Mouse (Mus musculus) embryo, embryonic 11 days (tissue): ENCODE measurements at regions not wholly inside any gene's neighbourhood (a gene's known extent, or its start where the extent isn't known, plus 50 kb on each side); places are given as distances from the start of the nearest gene placed in this dataset.

Experiments used
- DNase-seq: peaks from one replicate; pipeline ENCODE4 v3.0.0-alpha.2; 2015

- DNase-seq, result no peak
Measured at GRCm38 (mm10) chr4:106121306-106121705, 194.7 kb upstream of the Usp24 start.

- no peak for DNase-seq
Measured at GRCm38 (mm10) chr4:106123038-106123654, 192.9 kb upstream of the Usp24 start.

GRCm38 (mm10) chr4:106127199-106127598 is 188.8 kb upstream of the Usp24 start:
- no peak for DNase-seq

- peak; percentile 74 for DNase-seq
Measured at GRCm38 (mm10) chr4:106127641-106128040, 188.4 kb upstream of the Usp24 start.

DNA sequence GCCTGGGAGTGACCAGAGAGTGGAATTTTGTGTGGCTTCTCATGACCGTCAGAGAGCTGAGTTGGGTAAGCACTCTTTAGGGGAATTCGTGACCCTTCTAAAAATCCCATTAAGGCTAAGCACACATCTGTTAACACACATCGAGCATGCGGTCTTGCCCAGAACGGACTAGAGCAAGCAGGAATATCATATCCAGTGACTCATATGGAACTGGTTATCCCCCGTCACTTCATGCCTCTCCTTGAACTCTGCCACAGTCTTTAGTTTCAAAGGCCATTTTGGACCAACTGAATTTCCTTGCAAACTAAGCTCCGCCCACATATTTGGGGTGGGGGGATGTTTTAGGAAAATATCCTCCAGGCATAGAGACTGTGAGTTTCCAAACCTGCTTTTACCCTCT is 186.7 kb upstream of the Usp24 start:
- peak; percentile 78 for DNase-seq

DNA sequence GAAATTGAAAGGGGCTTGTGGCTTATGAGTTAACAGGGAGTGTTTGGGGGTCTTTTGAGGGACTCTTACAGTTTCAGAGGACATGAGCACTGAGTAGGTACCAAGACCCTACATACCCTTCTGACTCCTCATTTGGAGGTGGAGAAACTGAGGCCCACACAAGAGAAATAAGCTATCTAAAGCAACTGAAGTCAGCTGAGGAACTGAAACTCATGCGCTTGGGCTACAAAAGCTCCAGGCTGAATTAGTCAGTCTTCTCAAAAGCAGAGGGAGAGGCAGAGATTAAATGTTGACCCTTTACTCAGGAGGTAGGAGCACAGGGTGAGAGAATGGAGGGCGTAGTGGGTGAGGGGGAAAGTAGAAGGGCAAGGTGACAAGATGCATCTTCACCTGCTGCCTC is 186.2 kb upstream of the Usp24 start:
- no peak for DNase-seq

DNA sequence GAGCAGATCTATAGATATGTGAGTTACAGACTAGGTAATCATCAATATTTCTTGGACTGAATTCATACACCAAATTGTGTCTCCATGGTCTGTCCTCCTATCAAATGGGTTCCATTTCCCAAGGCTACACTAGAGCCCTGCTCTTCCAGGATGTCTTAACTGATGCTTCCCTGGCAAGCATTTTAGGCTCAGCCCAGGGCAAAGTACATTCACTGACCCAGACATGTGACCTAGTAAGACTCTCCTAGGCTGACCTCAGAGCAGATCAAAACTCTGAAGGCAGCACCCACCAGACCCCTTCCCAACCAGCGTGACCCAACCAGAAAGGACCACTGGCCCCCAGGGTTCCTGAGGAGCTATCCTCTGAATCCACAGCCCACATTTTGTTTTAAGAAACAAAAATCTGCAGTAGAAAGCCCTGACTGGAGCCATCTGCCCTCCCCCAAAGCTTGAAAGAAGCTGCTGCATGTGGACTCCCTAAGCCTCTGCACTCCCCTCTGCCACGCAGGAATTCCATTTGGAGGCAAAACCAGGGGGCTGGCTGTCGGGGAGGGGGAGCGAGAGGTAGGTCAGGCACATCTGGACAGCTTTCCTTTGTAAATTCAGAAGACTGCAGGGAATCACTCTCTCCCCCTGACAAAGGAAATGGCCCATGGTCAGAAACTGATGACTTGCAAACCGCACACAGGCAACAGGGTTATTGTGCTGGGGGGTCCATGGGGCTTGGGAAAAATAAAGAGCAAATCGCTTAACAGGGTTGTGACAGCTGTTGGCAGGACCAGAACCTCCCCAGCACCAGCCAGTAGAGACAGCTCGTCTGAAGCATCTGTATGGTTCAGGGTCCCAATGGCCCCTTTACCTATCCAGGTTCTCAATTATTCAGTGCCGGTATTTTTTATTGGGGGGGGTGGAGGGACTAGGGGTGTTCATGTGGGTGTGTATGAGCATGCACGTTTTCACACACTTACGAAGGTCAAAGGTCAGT is 182.0 kb upstream of the Usp24 start:
- DNase-seq, result peak; percentile 48

- no peak for DNase-seq
Measured at GRCm38 (mm10) chr4:106142741-106143140, 173.3 kb upstream of the Usp24 start.

DNA sequence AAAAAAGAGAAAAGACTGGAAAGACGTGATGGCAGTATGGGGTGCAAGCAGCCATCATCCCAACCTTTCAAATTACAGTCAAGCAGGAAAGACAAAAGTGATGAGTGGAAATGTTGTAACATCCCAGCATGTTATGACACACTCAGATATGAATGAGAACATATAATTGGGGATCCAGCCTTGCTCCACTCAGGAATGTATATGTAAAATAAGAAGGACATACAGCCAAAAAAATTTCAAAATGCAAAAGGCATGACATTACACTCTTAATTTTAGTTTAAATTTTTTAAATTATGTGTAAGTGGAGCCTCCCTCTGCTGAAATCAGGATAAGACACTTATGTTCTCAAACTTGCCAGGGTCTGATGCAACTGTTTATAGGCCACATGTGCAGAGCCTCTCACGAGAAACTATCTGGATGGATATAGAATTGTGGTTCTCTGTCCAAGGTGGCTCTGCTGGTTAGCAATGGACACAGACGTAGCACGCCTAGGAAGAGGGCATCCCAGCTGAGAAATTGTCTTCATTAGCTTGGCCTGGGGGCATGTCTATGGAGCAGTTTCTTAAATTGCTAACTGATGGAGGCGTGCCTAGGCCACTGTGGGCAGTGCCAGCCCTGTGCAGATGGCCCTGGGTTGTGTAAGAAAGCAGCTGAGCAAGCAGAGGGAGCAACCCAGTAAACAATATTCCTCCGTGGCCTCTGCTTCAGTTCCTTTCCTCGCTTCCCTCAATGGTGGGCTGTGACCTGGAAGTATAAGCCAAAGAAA is 171.5 kb upstream of the Usp24 start:
- DNase-seq, result no peak

- no peak for DNase-seq
Measured at GRCm38 (mm10) chr4:106146919-106147460, 169.0 kb upstream of the Usp24 start.

- no peak for DNase-seq
Measured at GRCm38 (mm10) chr4:106148866-106149265, 167.1 kb upstream of the Usp24 start.

DNA sequence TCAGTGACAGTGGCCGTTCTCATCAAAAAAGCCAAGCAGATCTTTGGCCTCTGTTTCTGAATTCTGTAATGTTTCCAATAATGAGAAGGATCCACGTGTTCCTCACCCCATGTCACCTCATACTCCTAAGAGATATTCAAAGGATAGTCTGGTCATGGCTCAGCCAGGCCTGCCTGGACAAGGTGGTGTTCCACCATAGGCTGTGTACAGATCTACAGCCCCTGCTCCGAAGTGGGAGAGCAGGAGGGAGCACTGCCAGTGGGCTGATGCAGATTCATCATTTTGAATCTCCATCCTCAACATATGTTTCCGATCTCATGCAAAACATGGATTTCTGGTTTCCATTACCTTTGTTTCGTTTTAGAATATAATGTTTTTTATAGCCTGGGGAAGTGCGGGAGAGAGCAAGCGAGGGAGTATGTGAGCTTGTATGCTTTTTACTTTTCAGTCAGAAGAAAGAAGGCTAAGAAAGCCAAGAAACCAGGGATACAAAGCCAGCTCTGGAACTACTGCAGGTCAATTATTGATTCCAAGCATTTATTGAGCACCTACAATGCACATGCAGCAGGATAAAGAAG is 166.5 kb upstream of the Usp24 start:
- peak; percentile 15 for DNase-seq

DNA sequence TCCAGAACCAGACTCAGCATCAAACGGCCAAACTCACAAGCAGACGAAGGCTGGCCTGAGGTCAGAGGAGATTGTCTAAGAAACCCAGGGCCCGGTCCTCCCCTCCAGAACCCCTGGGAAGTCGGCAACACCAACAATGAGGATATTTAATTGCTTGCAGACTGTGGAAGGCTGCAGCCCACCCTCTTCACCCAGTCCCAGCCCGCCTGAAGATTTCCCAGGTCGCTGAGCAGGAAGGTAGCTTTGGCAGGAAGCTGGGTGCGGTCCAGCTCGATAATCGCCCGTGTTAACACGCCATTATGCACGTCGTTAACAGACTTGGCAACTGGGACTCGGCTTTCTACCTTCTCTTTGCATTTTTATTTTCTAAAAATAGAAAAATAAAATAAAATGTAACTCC is 165.2 kb upstream of the Usp24 start:
- no peak for DNase-seq

GRCm38 (mm10) chr4:106157451-106158179 is 158.4 kb upstream of the Usp24 start:
- DNase-seq, result no peak

DNA sequence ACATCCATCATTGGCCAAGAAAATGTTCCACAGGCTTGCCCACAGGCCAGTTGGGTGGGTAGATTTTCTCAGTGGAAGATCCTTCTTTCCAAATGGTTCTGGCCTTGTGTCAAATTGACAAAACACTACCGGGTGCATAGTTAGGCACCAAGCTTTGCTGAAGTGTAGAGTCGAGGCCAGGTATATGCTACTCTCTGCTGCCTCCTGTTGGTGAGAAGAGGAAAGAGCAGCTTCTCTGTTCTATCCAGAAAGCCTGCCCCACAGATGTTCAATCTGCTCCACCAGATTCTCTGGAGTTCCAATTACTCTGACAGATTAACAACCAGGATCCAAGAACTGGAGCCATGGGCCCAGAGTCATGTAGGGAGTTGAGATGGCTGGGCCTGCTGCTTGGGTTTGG is 154.4 kb upstream of the Usp24 start:
- peak; percentile 33 for DNase-seq

DNA sequence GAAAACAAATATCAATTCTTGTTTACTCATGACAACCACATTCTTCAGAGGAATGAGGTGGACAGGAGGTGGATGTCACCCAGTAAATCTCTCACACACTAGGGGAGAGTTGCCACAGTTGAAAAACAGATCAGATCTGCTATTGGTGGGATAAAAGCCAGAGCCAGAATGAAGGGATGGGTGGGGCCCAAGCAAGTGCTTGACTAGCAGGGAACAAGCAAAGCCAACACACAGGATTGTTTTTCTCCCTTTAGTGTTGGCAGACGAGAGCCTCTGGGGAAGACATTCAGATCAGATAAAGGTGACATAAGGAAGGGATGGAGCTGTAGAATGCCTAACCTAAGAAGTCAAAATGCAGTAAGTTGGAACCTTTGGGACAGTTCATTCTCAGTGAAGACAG is 153.5 kb upstream of the Usp24 start:
- no peak for DNase-seq

GRCm38 (mm10) chr4:106163220-106163619 is 152.8 kb upstream of the Usp24 start:
- DNase-seq, result no peak

DNA sequence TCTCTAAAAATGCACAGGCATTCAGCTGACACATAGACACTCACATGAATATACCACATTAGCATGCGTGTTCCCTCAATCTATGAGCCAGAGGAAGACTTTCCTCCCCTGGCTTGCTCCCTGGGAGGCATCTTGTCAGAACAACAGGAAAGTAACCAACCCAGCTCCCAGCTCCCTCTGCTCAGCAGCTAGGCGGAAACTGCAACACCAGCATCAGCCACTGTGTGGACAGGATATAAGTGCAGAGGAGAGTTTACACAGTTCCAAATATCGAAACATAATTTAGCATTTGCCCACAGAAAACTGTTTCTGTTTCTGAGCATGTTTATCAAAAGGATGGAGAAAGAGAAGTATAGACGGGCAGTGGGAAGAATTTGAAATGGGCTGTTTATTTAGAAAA is 148.3 kb upstream of the Usp24 start:
- no peak for DNase-seq

DNA sequence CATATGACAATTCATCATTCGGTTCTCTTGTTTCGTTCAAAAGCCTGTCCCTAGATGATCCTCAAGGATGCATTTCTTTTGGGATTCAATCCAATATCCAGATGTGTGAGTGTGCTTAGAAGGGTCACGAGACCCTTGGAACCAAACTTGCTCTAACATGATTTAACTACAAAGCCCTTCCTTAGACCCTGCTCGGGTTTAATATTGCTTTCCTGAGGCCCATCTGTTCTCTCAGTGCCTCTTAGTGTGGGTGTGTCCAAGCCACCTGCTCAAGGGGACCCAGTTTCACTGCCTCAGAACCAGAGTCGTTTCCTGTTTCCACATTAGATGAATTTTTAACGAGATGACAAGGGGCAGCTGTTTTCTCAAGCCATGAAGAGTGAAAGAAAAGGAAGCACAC is 147.3 kb upstream of the Usp24 start:
- DNase-seq, result no peak

GRCm38 (mm10) chr4:106169466-106169865 is 146.5 kb upstream of the Usp24 start:
- DNase-seq, result no peak

DNA sequence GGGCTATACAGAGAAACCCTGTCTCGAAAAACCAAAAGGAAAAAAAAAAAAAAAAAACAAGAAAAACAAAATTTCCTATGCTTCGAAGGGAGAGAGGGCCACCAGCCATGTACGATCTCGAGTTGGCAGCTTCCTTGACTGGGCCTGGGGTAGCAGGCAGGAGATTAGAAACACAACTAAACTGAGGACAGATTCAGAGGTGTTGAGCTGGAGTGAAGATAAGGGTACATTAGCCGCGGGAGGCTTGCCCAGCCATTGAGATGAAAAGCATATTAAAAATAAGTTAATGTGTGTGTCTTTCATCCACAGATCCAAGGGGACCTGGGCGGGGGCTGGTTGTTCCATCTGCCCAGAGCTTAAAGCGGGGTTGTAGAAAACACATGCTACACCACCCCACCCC is 145.3 kb upstream of the Usp24 start:
- DNase-seq, result no peak

DNA sequence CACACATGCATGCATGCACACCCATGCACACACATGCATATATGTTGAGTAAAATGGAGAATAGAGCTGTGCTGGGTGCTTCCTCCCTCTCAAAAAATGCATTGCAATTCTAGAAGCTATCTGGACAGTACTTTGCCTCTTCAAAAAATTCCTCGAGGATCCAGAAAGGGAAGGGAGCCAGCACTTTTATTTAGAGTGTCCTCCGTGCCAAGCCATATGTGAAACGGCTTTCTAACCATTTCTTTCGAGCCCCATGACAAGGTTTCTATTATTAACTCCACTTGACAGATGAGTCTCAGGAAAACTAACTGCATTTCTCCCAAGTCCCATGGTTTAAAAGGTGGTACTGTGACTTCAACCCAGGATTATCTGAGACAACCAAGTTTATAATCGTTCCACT is 140.7 kb upstream of the Usp24 start:
- no peak for DNase-seq
